Comparison of ENCODE assay signal across 18 mouse cellular contexts in the genomic region with DNA sequence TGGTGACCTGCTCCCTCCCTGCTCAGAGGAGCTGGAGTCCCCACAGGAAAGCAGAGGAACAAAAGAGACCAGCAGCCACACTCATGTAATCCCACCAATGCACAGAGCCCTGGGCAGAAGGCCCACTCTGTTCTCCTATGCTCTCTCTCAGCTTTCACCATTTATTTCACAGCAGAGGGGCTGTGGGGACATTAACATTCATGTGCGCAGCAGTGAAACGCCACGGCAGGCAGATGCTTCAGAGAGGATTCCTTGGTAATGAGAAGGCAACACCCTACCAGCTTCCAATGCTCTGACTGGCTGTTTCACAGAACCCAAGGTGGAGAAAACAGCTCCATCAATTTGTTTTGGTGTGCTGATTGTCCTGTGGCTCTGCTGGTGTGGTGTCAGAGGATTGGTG. TPM values are rescaled to one million over a fixed set of nuclear protein-coding genes. Genes with fewer than 3 reads are reported as not detected.
DNase-seq lines count a peak whose midpoint lies in the region; ATAC-seq and TF ChIP-seq lines count a peak whose summit lies in the region.
"Had no signal": no experiment of that assay in that cellular context is flagged by ENCODE, and none has a peak within 500 bp of the region (broad histone marks: within the 10 kb centered on the region; RNA-seq: fewer than 3 reads in every experiment).

No protein-coding gene starts in this region.

- 64% methylated on average over 3 of the region's 3 CpGs for WGBS in forebrain, embryonic 10.5 days
- WGBS in forebrain, embryonic 16.5 days: 26% methylated on average over 3 of the region's 3 CpGs
- 30% methylated on average over 3 of the region's 3 CpGs for WGBS in hindbrain, embryonic 13.5 days
- WGBS in midbrain, embryonic 14.5 days: 8% methylated on average over 3 of the region's 3 CpGs
- 79% methylated on average over 3 of the region's 3 CpGs for WGBS in heart, embryonic 12.5 days

- peaks cover 62% of the 10 kb centered on the region for H3K4me1 ChIP-seq in forebrain, embryonic 10.5 days
- H3K4me1 ChIP-seq in forebrain, embryonic 16.5 days (replicated peaks; ENCODE audit: control insufficient read depth, insufficient read depth, low read length): peaks cover 26% of the 10 kb centered on the region
- H3K4me1 ChIP-seq in hindbrain, embryonic 13.5 days (replicated peaks): peaks cover 58% of the 10 kb centered on the region
- H3K4me1 ChIP-seq in midbrain, embryonic 14.5 days (ENCODE audit: control insufficient read depth, insufficient read depth, low read length): peaks cover 42% of the 10 kb centered on the region
- no peaks in the 10 kb centered on the region for H3K4me1 ChIP-seq in heart, embryonic 12.5 days (replicated peaks)
- H3K4me1 ChIP-seq: liver, embryonic 13.5 days had no signal

- no peak overlapping the region for H3K4me3 ChIP-seq in forebrain, embryonic 10.5 days
- no peak overlapping the region for H3K4me3 ChIP-seq in forebrain, embryonic 16.5 days (replicated peaks; ENCODE audit: low read length)
- no peak overlapping the region for H3K4me3 ChIP-seq in hindbrain, embryonic 13.5 days
- no peak overlapping the region for H3K4me3 ChIP-seq in midbrain, embryonic 14.5 days (replicated peaks; ENCODE audit: low read depth, low read length)
- no peak overlapping the region for H3K4me3 ChIP-seq in heart, embryonic 12.5 days
- H3K4me3 ChIP-seq: heart, embryonic 10.5 days; intestine, embryonic 15.5 days; limb, embryonic 12.5 days; liver, embryonic 13.5 days had no signal

- peak overlapping the region; percentile 46; the same call in 1 of the 2 replicates for H3K27ac ChIP-seq in forebrain, embryonic 10.5 days
- no peak overlapping the region for H3K27ac ChIP-seq in forebrain, embryonic 16.5 days (ENCODE audit: low read length)
- H3K27ac ChIP-seq in hindbrain, embryonic 13.5 days: peak overlapping the region; percentile 82
- H3K27ac ChIP-seq in midbrain, embryonic 14.5 days (replicated peaks; ENCODE audit: low read depth, low read length): peak overlapping the region; percentile 50
- no peak overlapping the region for H3K27ac ChIP-seq in heart, embryonic 12.5 days (ENCODE audit: poor library complexity, severe bottlenecking)
- H3K27ac ChIP-seq: heart, embryonic 10.5 days; intestine, embryonic 15.5 days; limb, embryonic 12.5 days; liver, embryonic 13.5 days had no signal

- H3K36me3 ChIP-seq in forebrain, embryonic 10.5 days (replicated peaks): no peaks in the 10 kb centered on the region
- H3K36me3 ChIP-seq in forebrain, embryonic 16.5 days (ENCODE audit: control insufficient read depth, insufficient read depth): no peaks in the 10 kb centered on the region
- H3K36me3 ChIP-seq in hindbrain, embryonic 13.5 days: no peaks in the 10 kb centered on the region
- no peaks in the 10 kb centered on the region for H3K36me3 ChIP-seq in midbrain, embryonic 14.5 days (ENCODE audit: control insufficient read depth, insufficient read depth, low read length)
- no peaks in the 10 kb centered on the region for H3K36me3 ChIP-seq in heart, embryonic 12.5 days
- H3K36me3 ChIP-seq: heart, embryonic 10.5 days; intestine, embryonic 15.5 days; limb, embryonic 12.5 days; liver, embryonic 13.5 days had no signal

- H3K9me3 ChIP-seq in forebrain, embryonic 10.5 days: no peaks in the 10 kb centered on the region
- no peaks in the 10 kb centered on the region for H3K9me3 ChIP-seq in forebrain, embryonic 16.5 days (ENCODE audit: control insufficient read depth, low read length)
- H3K9me3 ChIP-seq in hindbrain, embryonic 13.5 days: no peaks in the 10 kb centered on the region
- H3K9me3 ChIP-seq in midbrain, embryonic 14.5 days (ENCODE audit: control insufficient read depth, low read length): no peaks in the 10 kb centered on the region
- no peaks in the 10 kb centered on the region for H3K9me3 ChIP-seq in heart, embryonic 12.5 days (replicated peaks)
- H3K9me3 ChIP-seq: heart, embryonic 10.5 days; intestine, embryonic 15.5 days; limb, embryonic 12.5 days; liver, embryonic 13.5 days had no signal

- no peak for TF ChIP-seq POLR2A in brain, embryonic 14.5 days (IDR thresholded peaks at IDR 0.05; ENCODE audit: borderline replicate concordance, extremely low read depth, insufficient read depth, insufficient read length, poor library complexity, severe bottlenecking)

- ATAC-seq in forebrain, embryonic 16.5 days: no peak
- no peak for ATAC-seq in hindbrain, embryonic 13.5 days (ENCODE audit: low FRiP score)
- no peak for ATAC-seq in midbrain, embryonic 14.5 days (ENCODE audit: low FRiP score, low TSS enrichment)
- no peak for ATAC-seq in heart, embryonic 12.5 days (ENCODE audit: insufficient number of reproducible peaks, low FRiP score)
- ATAC-seq in CD4-positive, CD25-positive, alpha-beta regulatory T cell, adult 4 months: no peak
- ATAC-seq: intestine, embryonic 15.5 days had no signal

- H3K9ac ChIP-seq in forebrain, embryonic 16.5 days (replicated peaks; ENCODE audit: low read depth, low read length): no peak overlapping the region
- H3K9ac ChIP-seq in hindbrain, embryonic 13.5 days: no peak overlapping the region
- no peak overlapping the region for H3K9ac ChIP-seq in midbrain, embryonic 14.5 days (replicated peaks; ENCODE audit: low read length)
- no peak overlapping the region for H3K9ac ChIP-seq in heart, embryonic 12.5 days
- H3K9ac ChIP-seq: intestine, embryonic 15.5 days; limb, embryonic 12.5 days; liver, embryonic 13.5 days had no signal

- H3K4me2 ChIP-seq in forebrain, embryonic 16.5 days (ENCODE audit: low read length): no peak overlapping the region
- H3K4me2 ChIP-seq in hindbrain, embryonic 13.5 days: no peak overlapping the region
- H3K4me2 ChIP-seq in midbrain, embryonic 14.5 days (ENCODE audit: low read length): no peak overlapping the region
- no peak overlapping the region for H3K4me2 ChIP-seq in heart, embryonic 12.5 days
- H3K4me2 ChIP-seq: intestine, embryonic 15.5 days; limb, embryonic 12.5 days; liver, embryonic 13.5 days had no signal

- no peak for DNase-seq in forebrain, embryonic 10.5 days (ENCODE audit: extremely low spot score, low spot score)
- peak; percentile 72 for DNase-seq in brain, embryonic 14.5 days (ENCODE audit: low read depth)
- DNase-seq in midbrain, embryonic 14.5 days: peak; percentile 66
- no peak for DNase-seq in embryo, embryonic 9.5 days (ENCODE audit: extremely low spot score)
- DNase-seq: adrenal gland, adult 2 months; cerebellum, postnatal 14 days; gastrocnemius, postnatal 10 days; heart, postnatal 14 days; kidney, postnatal 14 days; liver, embryonic 13.5 days; retina, postnatal 1 day had no signal

- no peak for TF ChIP-seq CTCF in brain, embryonic 14.5 days (IDR thresholded peaks at IDR 0.05; ENCODE audit: borderline replicate concordance, extremely low read depth, insufficient read depth, insufficient read length)

- H3K27me3 ChIP-seq in forebrain, embryonic 10.5 days (ENCODE audit: poor library complexity, severe bottlenecking): peaks cover 90% of the 10 kb centered on the region
- H3K27me3 ChIP-seq in forebrain, embryonic 16.5 days (replicated peaks; ENCODE audit: control insufficient read depth, insufficient read depth, low read length): no peaks in the 10 kb centered on the region
- H3K27me3 ChIP-seq in hindbrain, embryonic 13.5 days: peaks cover 2% of the 10 kb centered on the region; the same call in 1 of the 2 replicates
- H3K27me3 ChIP-seq in midbrain, embryonic 14.5 days (ENCODE audit: control insufficient read depth, insufficient read depth, low read length): no peaks in the 10 kb centered on the region; the same call in 1 of the 2 replicates
- peaks cover 82% of the 10 kb centered on the region for H3K27me3 ChIP-seq in heart, embryonic 12.5 days (replicated peaks)

RNA-seq across cellular contexts. Expression of a gene that starts 14.5 kb away (rescaled TPM):
- polyA plus RNA-seq in forebrain, embryonic 10.5 days (2016; fragmentation: Nextera tagmentation; extraction: Ambion mirVana): not detected in 2 replicates
- polyA plus RNA-seq in forebrain, embryonic 16.5 days (2015; fragmentation: Nextera tagmentation; extraction: Ambion mirVana): 13.2 and 13.4 TPM in 2 replicates
- 3.6 and 4.3 TPM in 2 replicates for polyA plus RNA-seq in brain, embryonic 14.5 days (2012; rRNA removed)
- polyA plus RNA-seq in hindbrain, embryonic 13.5 days (2015; fragmentation: Nextera tagmentation; extraction: Ambion mirVana): 0.82 and 1.2 TPM in 2 replicates
- 0.89 and 1.3 TPM in 2 replicates for polyA plus RNA-seq in midbrain, embryonic 14.5 days (2014; fragmentation: Nextera tagmentation; extraction: Ambion mirVana)
- 0.80 and 0.94 TPM in 2 replicates for polyA plus RNA-seq in heart, embryonic 12.5 days (2016; fragmentation: Nextera tagmentation; extraction: Ambion mirVana)
- polyA plus RNA-seq in CD4-positive, CD25-positive, alpha-beta regulatory T cell, adult 4 months (2017; shearing (Covaris generic)): not detected
- polyA plus RNA-seq: adrenal gland, adult 2 months had no signal

RNA-seq across cellular contexts. Expression of a gene that starts 29.3 kb away (rescaled TPM):
- 4.9 and 6.9 TPM in 2 replicates for polyA plus RNA-seq in forebrain, embryonic 10.5 days (2016; fragmentation: Nextera tagmentation; extraction: Ambion mirVana)
- polyA plus RNA-seq in forebrain, embryonic 16.5 days (2015; fragmentation: Nextera tagmentation; extraction: Ambion mirVana): 1.3 and 1.5 TPM in 2 replicates
- 2.1 and 2.7 TPM in 2 replicates for polyA plus RNA-seq in brain, embryonic 14.5 days (2012; rRNA removed)
- 1.9 and 2.2 TPM in 2 replicates for polyA plus RNA-seq in hindbrain, embryonic 13.5 days (2015; fragmentation: Nextera tagmentation; extraction: Ambion mirVana)
- 1.0 and 1.1 TPM in 2 replicates for polyA plus RNA-seq in midbrain, embryonic 14.5 days (2014; fragmentation: Nextera tagmentation; extraction: Ambion mirVana)
- polyA plus RNA-seq in heart, embryonic 12.5 days (2016; fragmentation: Nextera tagmentation; extraction: Ambion mirVana): 0.51 and 0.67 TPM in 2 replicates
- polyA plus RNA-seq in CD4-positive, CD25-positive, alpha-beta regulatory T cell, adult 4 months (2017; shearing (Covaris generic)): 1 to 10 TPM in 1 of 2 experiments, under 1 TPM in 1; 0.31 to 1.1 TPM

Comparison
In these comparisons a context has a peak if more than half of its experiments do, and no peak if none do; other contexts are left out.
1. H3K27ac ChIP-seq: peak in forebrain, embryonic 10.5 days (single experiment), hindbrain, embryonic 13.5 days (single experiment) and midbrain, embryonic 14.5 days (single experiment); none in forebrain, embryonic 16.5 days (single experiment) and heart, embryonic 12.5 days (single experiment).
2. DNase-seq: peak in brain, embryonic 14.5 days (single experiment) and midbrain, embryonic 14.5 days (single experiment); none in forebrain, embryonic 10.5 days (single experiment) and embryo, embryonic 9.5 days (single experiment).